Mouse (Mus musculus): ENCODE measurements around the gene Atp13a1. TPM values are rescaled to one million over a fixed set of nuclear protein-coding genes. Genes with fewer than 3 reads are reported as not detected.

Atp13a1 gene
- polyA plus RNA-seq, 1 experiment from 2014 or later, result 46.2 TPM

- no peak overlapping the region for H3K9ac ChIP-seq
- H3K27ac ChIP-seq, result no peak overlapping the region
- H3K27me3 ChIP-seq, result no peaks in the 10 kb centered on the region
- H3K4me1 ChIP-seq, result no peaks in the 10 kb centered on the region
- ATAC-seq (ENCODE audit: borderline replicate concordance, extremely low read depth, low FRiP score, low TSS enrichment), result no peak
- no peak overlapping the region for H3K4me2 ChIP-seq
- H3K36me3 ChIP-seq, result peaks cover 96% of the 10 kb centered on the region
- H3K4me3 ChIP-seq, result no peak overlapping the region
- no peaks in the 10 kb centered on the region for H3K9me3 ChIP-seq
These were observed 11.3 kb downstream of the Atp13a1 start for GRCm38 (mm10) chr8:69802216-69802615.

- H3K27me3 ChIP-seq, result no peaks in the 10 kb centered on the region
- no peak for ATAC-seq (ENCODE audit: borderline replicate concordance, extremely low read depth, low FRiP score, low TSS enrichment)
- no peak overlapping the region for H3K4me2 ChIP-seq
- peaks cover 3% of the 10 kb centered on the region; the same call in 1 of the 2 replicates for H3K4me1 ChIP-seq
- no peak overlapping the region for H3K9ac ChIP-seq
- 85% methylated on average over 7 of the region's 7 CpGs for WGBS
- peaks cover 95% of the 10 kb centered on the region for H3K36me3 ChIP-seq
- no peaks in the 10 kb centered on the region for H3K9me3 ChIP-seq
- no peak overlapping the region for H3K4me3 ChIP-seq
- no peak overlapping the region for H3K27ac ChIP-seq
These were observed 12.4 kb downstream of the Atp13a1 start for GRCm38 (mm10) chr8:69803366-69803765.

- Histone ChIP-seq H3K27me3 (no peaks in the 10 kb centered on the region), H3K4me1 (peaks cover 12% of the 10 kb centered on the region; the same call in 1 of the 2 replicates), H3K36me3 (peaks cover 83% of the 10 kb centered on the region), H3K4me2 (no peak overlapping the region), H3K4me3 (no peak overlapping the region), H3K9me3 (no peaks in the 10 kb centered on the region), H3K9ac (no peak overlapping the region), H3K27ac (no peak overlapping the region)
- WGBS, result 91% methylated on average over 6 of the region's 6 CpGs
- ATAC-seq (ENCODE audit: borderline replicate concordance, extremely low read depth, low FRiP score, low TSS enrichment), result no peak
These were observed 13.6 kb downstream of the Atp13a1 start for GRCm38 (mm10) chr8:69804537-69804936.

- H3K4me2 ChIP-seq, result no peak overlapping the region
- no peaks in the 10 kb centered on the region for H3K27me3 ChIP-seq
- no peak overlapping the region for H3K27ac ChIP-seq
- no peak overlapping the region for H3K4me3 ChIP-seq
- WGBS, result 94% methylated on average over 10 of the region's 10 CpGs
- no peak for ATAC-seq (ENCODE audit: borderline replicate concordance, extremely low read depth, low FRiP score, low TSS enrichment)
- peaks cover 12% of the 10 kb centered on the region; the same call in 1 of the 2 replicates for H3K4me1 ChIP-seq
- no peak overlapping the region for H3K9ac ChIP-seq
- H3K36me3 ChIP-seq, result peaks cover 78% of the 10 kb centered on the region
- H3K9me3 ChIP-seq, result no peaks in the 10 kb centered on the region
These were observed 14.1 kb downstream of the Atp13a1 start for GRCm38 (mm10) chr8:69805086-69805485.

- H3K27ac ChIP-seq, result no peak overlapping the region
- peaks cover 74% of the 10 kb centered on the region for H3K36me3 ChIP-seq
- H3K4me1 ChIP-seq, result peaks cover 12% of the 10 kb centered on the region; the same call in 1 of the 2 replicates
- H3K4me2 ChIP-seq, result no peak overlapping the region
- no peaks in the 10 kb centered on the region for H3K9me3 ChIP-seq
- whole genome bisulfite sequencing, result 88% methylated on average over 9 of the region's 9 CpGs
- H3K9ac ChIP-seq, result no peak overlapping the region
- no peak for ATAC-seq (ENCODE audit: borderline replicate concordance, extremely low read depth, low FRiP score, low TSS enrichment)
- H3K27me3 ChIP-seq, result no peaks in the 10 kb centered on the region
- H3K4me3 ChIP-seq, result no peak overlapping the region
These were observed 14.5 kb downstream of the Atp13a1 start for GRCm38 (mm10) chr8:69805491-69805890.

GRCm38 (mm10) chr8:69807236-69807635 lies 16.3 kb downstream of the Atp13a1 start:
- no peaks in the 10 kb centered on the region for H3K27me3 ChIP-seq
- H3K4me1 ChIP-seq, result peaks cover 12% of the 10 kb centered on the region; the same call in 1 of the 2 replicates
- H3K4me3 ChIP-seq, result no peak overlapping the region
- no peak overlapping the region for H3K9ac ChIP-seq
- no peak for ATAC-seq (ENCODE audit: borderline replicate concordance, extremely low read depth, low FRiP score, low TSS enrichment)
- H3K27ac ChIP-seq, result no peak overlapping the region
- H3K9me3 ChIP-seq, result no peaks in the 10 kb centered on the region
- no peak overlapping the region for H3K4me2 ChIP-seq
- H3K36me3 ChIP-seq, result peaks cover 58% of the 10 kb centered on the region
- 91% methylated on average over 5 of the region's 5 CpGs for WGBS

GRCm38 (mm10) chr8:69808094-69808863 lies 17.3 kb downstream of the Atp13a1 start, which contains the start of gene Gmip:
Gene Gmip, plus strand, starts transcription at chr8:69808679.
- Histone ChIP-seq H3K27ac (no peak within 1 kb of the TSS), H3K9me3 (no peaks in the 10 kb centered on the region), H3K4me2 (peak within 1 kb of the TSS; percentile 93), H3K36me3 (peaks cover 48% of the 10 kb centered on the region), H3K4me3 (peak within 1 kb of the TSS; percentile 48), H3K27me3 (no peaks in the 10 kb centered on the region), H3K4me1 (peaks cover 12% of the 10 kb centered on the region; the same call in 1 of the 2 replicates), H3K9ac (peak within 1 kb of the TSS; percentile 45)
- peak; percentile 82 for ATAC-seq (ENCODE audit: borderline replicate concordance, extremely low read depth, low FRiP score, low TSS enrichment)
- 6% methylated on average over 25 of the region's 28 CpGs for WGBS

GRCm38 (mm10) chr8:69808864-69809403 lies 18.0 kb downstream of the Atp13a1 start:
- Histone ChIP-seq H3K27ac (no peak overlapping the region), H3K36me3 (peaks cover 41% of the 10 kb centered on the region)

GRCm38 (mm10) chr8:69809820-69810219 lies 18.9 kb downstream of the Atp13a1 start:
- Histone ChIP-seq H3K4me1 (peaks cover 12% of the 10 kb centered on the region; the same call in 1 of the 2 replicates), H3K4me3 (no peak overlapping the region), H3K9me3 (no peaks in the 10 kb centered on the region), H3K27ac (no peak overlapping the region), H3K4me2 (no peak overlapping the region), H3K36me3 (peaks cover 34% of the 10 kb centered on the region), H3K9ac (no peak overlapping the region), H3K27me3 (no peaks in the 10 kb centered on the region)
- 66% methylated on average over 3 of the region's 3 CpGs for WGBS
- ATAC-seq (ENCODE audit: borderline replicate concordance, extremely low read depth, low FRiP score, low TSS enrichment), result no peak

More at GRCm38 (mm10) chr8:69808864-69809403, 18.0 kb downstream of the Atp13a1 start:
- H3K9me3 ChIP-seq, result no peaks in the 10 kb centered on the region
- H3K9ac ChIP-seq, result peak overlapping the region; percentile 45
- peak overlapping the region; percentile 93 for H3K4me2 ChIP-seq
- H3K4me3 ChIP-seq, result peak overlapping the region; percentile 48
- ATAC-seq (ENCODE audit: borderline replicate concordance, extremely low read depth, low FRiP score, low TSS enrichment), result no peak; the same call in none of the 2 replicates
- no peaks in the 10 kb centered on the region for H3K27me3 ChIP-seq
- under 1% methylated on average over 23 of the region's 23 CpGs for WGBS
- peaks cover 12% of the 10 kb centered on the region; the same call in 1 of the 2 replicates for H3K4me1 ChIP-seq

GRCm38 (mm10) chr8:69814881-69815280 lies 23.9 kb downstream of the Atp13a1 start:
- Histone ChIP-seq H3K36me3 (no peaks in the 10 kb centered on the region), H3K27me3 (no peaks in the 10 kb centered on the region), H3K27ac (no peak overlapping the region), H3K9me3 (no peaks in the 10 kb centered on the region), H3K4me3 (no peak overlapping the region), H3K9ac (no peak overlapping the region), H3K4me1 (no peaks in the 10 kb centered on the region), H3K4me2 (no peak overlapping the region)
- WGBS, result 81% methylated on average over 2 of the region's 2 CpGs
- ATAC-seq (ENCODE audit: borderline replicate concordance, extremely low read depth, low FRiP score, low TSS enrichment), result no peak

- H3K4me3 ChIP-seq, result no peak overlapping the region
- no peaks in the 10 kb centered on the region for H3K36me3 ChIP-seq
- H3K9ac ChIP-seq, result no peak overlapping the region
- no peaks in the 10 kb centered on the region for H3K4me1 ChIP-seq
- H3K27ac ChIP-seq, result no peak overlapping the region
- WGBS, result 94% methylated on average over 4 of the region's 4 CpGs
- H3K4me2 ChIP-seq, result no peak overlapping the region
- no peaks in the 10 kb centered on the region for H3K27me3 ChIP-seq
- no peak for ATAC-seq (ENCODE audit: borderline replicate concordance, extremely low read depth, low FRiP score, low TSS enrichment)
- H3K9me3 ChIP-seq, result no peaks in the 10 kb centered on the region
These were observed 24.4 kb downstream of the Atp13a1 start for GRCm38 (mm10) chr8:69815396-69815795.

- WGBS, result 59% methylated on average over 9 of the region's 9 CpGs
- no peak overlapping the region for H3K9ac ChIP-seq
- no peak for ATAC-seq (ENCODE audit: borderline replicate concordance, extremely low read depth, low FRiP score, low TSS enrichment)
- no peaks in the 10 kb centered on the region for H3K27me3 ChIP-seq
- no peaks in the 10 kb centered on the region for H3K9me3 ChIP-seq
- peaks cover 12% of the 10 kb centered on the region for H3K4me1 ChIP-seq
- H3K27ac ChIP-seq, result no peak overlapping the region
- H3K4me2 ChIP-seq, result no peak overlapping the region
- H3K36me3 ChIP-seq, result peaks cover 2% of the 10 kb centered on the region; the same call in 1 of the 2 replicates
- no peak overlapping the region for H3K4me3 ChIP-seq
These were observed 29.5 kb downstream of the Atp13a1 start for GRCm38 (mm10) chr8:69820466-69820865.
